Mouse (Mus musculus) hematopoietic stem cell, adult 5-6 weeks (primary cell): Measurements from ENCODE around the gene Gm10392. TPM values are rescaled to one million over a fixed set of nuclear protein-coding genes. Genes with fewer than 3 reads are reported as not detected.

Source experiments
- ATAC-seq, 2 experiments: fragments of 125-278 bp in 1 of 2; replicated peaks in 1 of 2; 2 replicates each; pipeline ENCODE4 v1.8.0; 2016 to 2017; ENCODE audit warnings: inconsistent platforms in 2 of 2, mild to moderate bottlenecking in 2 of 2, moderate number of reproducible peaks in 2 of 2, low read depth in 1 of 2, moderate TSS enrichment in 1 of 2; ENCODE audit not compliant: low FRiP score in 2 of 2, poor library complexity in 2 of 2, severe bottlenecking in 2 of 2, insufficient read depth in 1 of 2, low TSS enrichment in 1 of 2
- total RNA-seq: library from RNA; stranded (forward); fragments of 172-1452, 232-1000 nt; gene quantifications from 2 replicates; pipeline ENCODE4 v1.2.3, GENCODE M21; 2017

Gm10392 gene
- total RNA-seq, 1 experiment from 2014 or later: 0.55 TPM

DNA sequence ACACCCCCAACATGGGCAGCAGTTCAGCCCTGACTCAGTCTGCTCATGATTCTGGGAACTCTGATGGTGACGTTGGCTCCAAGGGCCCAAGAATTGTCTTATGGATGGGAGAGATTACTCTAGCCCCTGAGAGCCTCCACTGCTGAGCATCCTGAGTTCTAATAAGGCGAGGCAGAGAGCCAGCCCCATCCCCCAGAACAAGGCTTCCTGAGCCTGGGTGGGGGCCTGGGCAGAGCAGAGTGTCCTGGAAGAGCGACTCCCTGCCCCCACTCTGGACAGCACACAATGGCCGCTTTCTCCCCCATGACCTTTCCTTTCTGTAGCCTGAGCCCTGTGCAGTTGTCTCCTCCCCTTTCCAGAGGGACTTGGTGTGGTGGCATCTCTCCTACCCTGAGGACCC, 21.1 kb downstream of the Gm10392 start:
- ATAC-seq: no peak

DNA sequence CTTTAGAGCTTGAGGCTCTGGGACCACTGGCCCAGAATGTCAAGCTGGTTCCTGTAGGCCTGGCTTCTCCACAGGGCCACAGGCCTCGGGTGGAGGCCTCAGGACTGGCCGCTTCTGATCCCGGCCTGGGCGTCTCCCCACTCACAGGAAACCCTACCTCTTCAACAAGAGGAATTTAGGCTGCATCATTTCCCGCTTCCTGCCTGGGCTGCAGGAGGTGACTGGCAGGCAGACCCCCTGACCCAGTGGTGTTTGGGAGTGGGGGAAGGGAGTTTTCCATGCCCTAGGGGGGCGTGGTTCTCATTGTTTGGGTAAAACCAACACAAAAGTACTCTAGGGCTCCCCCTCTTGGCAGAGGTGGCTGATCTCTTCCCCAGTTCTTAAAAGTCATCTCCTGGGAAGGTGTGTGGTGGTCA, 21.6 kb downstream of the Gm10392 start:
- ATAC-seq: peak; percentile 27 to 33; a peak in 2 of 4 replicates

DNA sequence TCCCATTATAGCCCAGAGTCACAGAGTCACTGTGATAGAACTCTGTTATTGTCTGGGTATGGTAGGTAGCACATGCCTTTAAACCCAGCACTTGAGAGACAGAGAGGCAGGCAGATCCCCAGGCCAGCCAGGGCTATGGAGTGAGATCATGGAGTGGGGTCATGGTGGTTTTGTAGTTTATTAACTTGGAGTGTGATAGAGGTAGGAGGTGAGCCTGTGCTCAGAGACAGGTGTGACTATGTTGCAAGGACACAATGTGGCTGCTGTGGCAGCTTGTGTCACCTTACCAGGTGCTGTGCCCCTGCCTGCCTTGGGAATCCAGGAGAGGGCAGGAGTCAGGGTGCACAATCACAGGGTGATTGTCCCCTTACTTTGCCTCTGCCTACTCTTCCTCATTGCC, 23.5 kb downstream of the Gm10392 start:
- ATAC-seq: no peak

DNA sequence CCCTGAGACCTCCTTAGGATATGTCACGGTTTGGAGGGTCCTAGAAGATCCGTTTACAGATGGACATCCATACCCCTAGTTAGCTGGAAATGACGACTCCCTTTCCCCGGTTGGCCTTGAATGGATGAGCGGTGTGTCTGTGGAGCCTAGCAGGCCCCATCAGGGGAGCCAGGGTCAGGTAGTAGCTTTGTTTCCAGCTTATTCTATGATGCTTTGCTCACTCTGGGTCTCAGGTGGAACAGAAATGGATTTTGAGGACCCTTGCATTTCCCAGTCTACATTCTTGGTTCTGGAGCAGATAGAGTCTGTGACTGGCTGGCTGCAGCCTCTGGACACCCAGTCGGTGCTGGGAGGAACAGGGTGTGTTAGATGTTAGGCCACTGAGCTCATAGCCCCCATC, 24.2 kb downstream of the Gm10392 start:
- ATAC-seq: no peak

DNA sequence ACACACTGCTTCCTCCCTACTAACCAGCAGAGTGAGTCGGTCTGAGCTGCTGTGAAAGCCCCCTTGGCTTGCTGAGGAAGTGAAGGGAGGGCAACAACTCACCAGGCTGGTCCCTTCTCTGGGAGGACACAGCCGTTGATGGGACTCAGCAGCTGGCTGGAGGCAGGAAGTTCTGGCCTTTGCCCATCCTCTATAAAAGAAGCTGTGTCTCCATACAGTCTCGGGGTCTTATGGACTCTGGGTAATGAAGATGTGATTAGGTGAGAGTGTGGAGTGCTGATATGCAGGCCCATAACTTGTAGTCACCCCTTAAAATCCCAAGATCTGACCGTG, 24.7 kb downstream of the Gm10392 start:
- no peak for ATAC-seq

DNA sequence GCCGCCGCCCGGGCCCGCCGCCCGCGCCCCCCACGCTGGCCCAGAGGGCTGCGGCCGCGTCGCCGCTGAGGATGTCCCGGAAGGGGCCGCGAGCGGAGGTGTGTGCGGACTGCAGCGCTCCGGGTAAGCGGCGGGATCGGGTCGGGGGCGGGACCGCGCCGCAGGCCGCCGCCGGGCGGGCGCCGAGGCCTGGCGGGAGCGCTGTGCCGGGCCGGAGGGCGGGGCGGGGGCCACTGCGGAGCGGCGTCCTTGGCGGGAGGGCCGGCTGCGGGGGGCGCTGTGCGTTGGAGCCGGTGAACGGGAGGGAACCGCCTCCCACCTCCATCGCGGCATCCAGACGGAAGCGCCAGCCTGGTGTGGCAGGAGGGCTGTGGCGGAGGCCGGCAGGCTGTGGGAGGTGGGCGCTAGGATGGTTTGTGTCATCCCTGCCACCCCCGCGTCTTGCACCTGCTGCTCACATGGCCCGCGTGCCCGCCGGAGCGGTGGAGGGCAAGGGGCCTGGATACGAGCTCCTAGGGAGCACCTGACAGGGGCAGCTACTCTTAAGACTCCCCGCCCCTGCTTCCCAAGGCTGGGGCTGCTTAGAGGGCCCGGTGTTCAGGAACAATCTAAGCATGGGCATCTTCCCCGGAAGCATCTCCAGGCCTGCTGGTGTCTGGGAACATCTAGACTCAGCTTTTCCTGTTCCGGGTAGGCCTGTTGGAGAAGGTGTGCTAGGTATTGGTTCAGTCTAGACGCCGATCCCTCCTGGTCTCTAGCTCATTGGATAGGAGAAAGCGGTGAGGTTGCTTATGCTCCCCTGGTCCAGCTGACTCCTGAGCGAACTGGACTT, 25.3 kb downstream of the Gm10392 start, which contains the start of gene Git1:
Gene Git1 (plus strand): TSS at position 51 of the 832 bp plus-strand sequence.
- no peak for ATAC-seq

DNA sequence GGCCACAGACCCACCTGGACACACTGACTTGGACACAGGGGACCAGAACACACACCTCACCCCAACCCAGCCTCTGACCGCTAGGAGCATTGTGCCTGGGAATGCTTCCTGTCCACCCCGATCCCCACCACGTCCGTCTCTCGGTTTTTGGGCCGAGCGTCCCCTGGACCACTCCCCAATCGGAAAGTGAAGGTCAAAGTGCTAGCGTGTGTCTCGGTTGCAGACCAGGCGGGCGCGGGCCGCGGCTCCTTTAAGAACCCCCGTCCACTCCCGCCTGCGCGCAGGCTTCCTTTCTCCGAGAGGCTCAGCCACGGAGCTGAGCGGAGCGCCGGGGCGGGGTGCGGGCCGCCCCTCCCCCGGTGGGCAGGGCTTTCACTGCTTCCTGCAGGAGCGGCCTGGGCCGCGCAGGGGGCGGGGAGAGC, 26.1 kb downstream of the Gm10392 start:
- peak; percentile 54 to 63; a peak in 3 of 4 replicates for ATAC-seq

DNA sequence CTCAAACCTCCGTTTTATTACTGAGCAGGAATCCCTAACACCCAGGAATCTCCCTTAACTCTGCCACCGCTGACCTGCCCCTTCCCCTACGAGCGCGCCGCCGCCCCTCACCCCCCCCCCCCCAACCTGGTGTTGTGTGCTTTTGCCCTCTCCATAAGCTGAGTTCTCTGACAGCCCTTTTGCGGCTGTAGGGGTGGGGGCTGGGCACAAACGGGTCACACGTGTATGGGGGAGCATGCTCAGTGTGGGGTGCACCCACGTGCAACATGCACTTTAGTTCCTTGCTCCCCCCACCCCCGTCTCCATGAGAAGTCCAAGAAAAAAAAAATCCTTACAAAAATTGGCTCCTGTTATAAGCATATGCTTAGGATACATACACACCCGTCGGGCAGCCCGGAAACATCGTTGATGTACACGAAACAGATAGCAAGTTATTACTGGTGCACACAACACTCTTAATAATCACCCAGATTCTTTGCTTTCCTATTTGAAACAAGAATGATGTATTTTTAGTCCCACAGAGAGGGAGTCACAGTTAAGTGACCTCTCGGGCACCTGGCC, 26.6 kb downstream of the Gm10392 start:
- no peak for ATAC-seq

DNA sequence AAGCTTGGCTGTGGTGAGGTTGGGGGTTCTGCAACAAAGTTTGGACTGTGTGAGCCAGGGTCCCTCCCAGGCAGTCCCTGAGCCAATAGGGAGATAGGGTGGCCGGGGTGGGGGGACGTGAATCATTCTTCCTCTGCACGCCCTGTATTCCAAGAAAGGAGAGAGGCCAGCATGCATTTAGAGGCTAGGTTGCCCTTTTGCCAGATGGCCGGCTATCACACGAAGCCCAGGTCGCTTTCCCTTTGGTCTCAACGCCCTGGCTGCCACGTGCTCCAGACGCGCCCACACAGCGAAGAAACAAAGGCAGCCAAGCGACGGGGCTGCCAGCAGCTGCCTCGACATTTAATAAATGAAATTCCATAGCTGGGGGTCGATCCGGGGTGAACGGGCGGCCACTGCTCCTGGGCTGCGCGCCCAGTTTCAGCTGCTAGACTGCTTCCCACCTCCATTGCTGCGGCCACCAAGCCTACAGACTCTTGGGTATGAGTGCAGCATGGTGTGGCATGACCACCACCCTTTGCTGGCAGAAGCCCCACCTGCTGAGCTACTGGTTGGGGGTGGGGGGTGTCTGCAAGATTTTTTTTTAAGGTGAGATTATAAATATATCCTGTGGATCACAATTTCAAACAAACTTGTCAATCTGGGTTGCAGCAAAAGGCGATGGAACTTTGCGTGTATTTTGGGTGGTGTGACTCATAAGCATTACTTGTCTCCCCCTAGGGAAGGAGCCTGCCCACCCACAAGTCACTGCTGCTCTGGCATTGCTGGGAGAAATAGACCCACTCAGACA, 27.3 kb downstream of the Gm10392 start:
- ATAC-seq: peak; percentile 10 to 18; a peak in 3 of 4 replicates

DNA sequence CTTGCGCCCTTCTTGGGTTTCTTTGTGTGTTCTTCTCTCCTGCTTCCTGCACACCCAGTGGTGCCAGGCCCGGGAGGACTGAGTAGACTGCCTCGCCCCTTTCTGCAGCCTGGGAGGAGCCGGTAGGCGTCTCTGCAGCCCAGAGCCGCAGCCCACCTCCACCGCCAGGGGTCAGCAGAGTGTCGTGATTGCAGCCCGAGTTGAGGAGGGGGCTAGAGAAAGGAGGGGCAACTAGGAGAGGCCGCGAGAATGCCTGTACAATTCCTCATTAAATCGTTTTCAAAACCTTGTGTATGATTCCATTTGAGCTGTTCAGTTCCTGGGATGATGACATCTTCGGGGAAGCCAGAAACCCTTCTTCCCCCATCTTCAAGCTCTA, 27.9 kb downstream of the Gm10392 start:
- ATAC-seq: peak; percentile 68 to 70

DNA sequence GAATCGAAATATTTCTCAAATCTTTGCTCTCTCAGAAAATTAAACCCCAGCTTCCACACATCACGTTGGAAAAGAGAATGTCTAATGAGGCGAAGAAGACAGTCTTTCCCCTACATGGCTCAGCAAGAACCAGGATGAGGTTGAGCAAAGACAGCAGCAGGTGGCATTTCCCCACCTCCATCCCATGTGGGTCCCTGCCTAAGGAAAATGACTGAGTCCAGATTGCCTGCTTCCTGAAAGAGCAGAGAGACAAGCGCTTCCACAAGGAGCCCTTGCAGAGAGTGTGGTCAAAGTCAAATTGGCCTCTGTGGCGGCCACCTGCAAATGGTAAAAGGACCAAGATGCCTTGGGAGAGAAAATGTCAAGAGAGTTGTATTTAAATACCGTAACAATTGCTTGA, 28.5 kb downstream of the Gm10392 start:
- ATAC-seq: no peak

DNA sequence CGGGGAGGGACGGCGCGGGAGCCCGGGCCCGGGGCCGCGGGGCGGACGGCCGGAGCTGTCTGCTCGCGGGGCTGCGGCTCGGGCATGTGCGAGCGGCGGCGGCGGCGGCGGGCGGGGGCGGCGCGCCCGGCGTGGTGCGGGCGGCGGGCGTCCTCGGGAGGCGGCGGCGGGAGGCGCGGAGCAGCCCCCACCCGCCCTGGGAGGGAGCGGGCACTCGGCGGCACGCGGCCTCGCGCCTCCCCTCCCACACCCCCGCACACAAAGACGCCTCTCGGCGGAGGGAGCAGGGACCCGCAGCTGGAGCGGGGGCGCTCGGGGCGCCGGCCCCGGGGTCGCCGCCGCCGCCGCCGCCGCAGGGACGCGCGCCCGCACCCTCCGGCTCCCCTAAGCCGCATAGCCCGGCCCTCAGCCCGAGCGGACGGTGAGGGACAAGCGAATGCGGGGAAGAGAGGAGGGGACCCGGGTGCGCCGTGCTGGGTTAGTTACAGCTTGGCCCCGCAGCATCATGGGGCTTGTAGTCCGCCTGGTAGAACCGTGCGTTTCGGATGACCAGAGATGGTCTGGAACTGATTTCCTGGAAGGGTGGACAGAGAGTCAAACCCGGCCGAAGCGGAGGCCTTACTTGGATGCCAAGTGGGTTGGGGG, 29.3 kb downstream of the Gm10392 start, which contains the start of gene Ankrd13b:
Gene Ankrd13b (minus strand): TSS at position 88 of the 645 bp plus-strand sequence.
- ATAC-seq: no peak

DNA sequence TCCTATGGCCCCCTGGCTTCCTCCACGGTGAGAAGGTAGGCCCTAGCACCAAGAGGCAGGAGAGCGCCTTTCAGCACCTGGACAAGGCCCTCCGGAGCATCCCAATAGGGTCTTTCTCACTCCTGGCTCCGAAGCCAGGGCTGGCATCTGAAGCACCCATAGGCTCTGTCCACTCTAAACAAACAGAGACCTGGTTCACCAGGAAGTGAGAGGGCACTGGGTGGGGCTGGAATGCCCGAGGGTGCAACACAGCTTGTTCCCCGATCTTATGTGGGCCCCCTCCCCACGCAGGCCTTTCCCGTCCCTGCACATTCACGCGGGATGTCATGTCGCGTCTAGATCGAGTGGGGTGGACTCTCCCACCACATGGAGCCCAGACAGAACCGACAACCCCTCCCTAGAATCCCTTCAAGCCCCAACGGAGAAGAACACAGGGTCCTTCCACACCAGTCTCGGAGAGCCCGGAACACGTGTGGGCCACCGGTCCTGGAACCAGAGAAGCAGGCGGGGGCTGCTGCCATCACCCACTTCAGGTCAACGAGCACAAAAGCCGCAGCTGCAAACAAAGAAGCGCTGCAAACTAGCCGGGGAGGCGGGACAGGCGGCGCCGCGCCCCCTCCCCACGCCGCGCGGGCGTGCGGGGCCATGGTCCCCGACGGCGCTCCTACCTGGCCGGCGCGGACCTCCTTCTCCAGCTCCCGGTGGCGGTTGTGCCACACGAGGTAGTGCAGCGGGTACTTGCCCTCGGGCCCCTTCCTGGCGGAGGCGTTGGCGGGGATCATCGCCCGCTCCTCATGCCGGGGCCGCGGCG, 30.0 kb downstream of the Gm10392 start:
- ATAC-seq: no peak

DNA sequence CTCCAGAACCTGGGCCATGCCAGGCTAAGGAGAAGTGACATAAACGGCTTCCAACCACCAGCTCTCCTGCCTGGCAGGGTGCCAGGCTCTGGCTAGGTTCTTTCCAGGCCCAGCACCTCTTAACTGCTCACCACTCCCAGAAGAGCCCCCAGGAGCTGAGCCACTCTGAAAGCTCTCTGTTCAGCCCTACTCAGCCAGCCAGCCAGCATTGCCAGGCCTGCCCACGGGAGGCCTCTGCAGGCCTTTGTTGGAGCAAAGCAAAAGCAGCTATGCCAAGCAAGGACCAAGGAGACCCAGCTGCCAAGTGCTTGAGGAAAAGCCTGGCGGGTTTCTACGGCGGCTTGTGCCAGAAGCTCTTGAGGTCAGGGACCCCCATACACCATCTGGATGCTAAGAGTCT, 32.2 kb downstream of the Gm10392 start:
- no peak for ATAC-seq

DNA sequence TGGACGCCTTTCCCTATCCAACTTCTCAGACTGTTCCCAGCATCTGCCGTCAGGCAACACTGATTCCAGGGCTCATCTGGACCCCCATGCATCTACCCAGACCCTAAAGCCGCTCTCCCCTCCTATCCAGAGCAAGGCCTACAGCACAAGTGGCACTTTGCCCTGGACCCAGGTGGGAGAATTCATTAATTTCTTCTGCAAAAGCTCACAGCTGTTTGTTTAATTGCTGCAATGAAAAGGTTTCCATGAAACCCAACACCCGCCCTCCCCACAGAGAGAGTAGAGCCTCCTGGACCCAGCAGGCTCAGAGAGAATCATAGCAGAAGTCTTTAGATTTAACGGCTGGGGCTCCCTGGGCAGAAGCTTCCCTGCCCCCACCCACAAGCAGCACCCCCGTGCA, 33.8 kb downstream of the Gm10392 start:
- no peak for ATAC-seq

DNA sequence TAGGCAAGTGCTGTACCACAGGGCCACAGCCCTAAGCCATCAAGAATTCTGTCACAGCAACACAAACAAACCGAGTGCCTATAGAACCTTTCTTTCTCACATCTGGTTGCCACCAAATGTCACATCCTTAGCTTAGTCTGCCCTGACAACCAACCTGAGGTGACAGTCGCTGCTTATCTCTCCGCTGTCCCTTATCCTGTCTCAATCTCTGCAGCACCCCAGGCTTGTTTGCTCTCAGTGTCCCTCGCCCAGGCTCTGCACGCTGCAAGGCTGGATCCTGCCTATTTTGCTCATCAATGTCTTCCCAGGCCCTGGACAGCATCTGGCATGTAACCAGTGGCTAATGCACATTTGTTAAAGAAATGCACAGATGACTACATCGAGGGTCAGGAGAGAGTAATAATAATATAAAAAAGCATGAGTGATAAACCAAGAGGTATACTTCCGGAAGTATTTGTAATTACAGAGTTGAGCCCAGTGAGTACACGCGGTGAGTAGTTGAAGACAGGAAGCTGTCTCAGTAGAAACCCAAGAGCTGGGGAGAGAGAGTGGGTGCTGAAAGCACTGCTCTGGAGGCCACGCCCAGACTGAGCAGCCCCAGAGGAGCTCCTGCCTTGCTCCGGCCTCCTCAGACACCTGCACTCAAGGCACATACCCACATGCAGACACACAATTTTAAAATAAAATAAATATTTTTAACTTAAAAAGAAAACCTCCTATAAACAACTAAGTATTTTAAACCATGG, 35.3 kb downstream of the Gm10392 start:
- 0 out of 4 replicates have a peak, but pooled peaks of 1 of the 2 experiments have one; percentile 34 for ATAC-seq
